ENCODE assay signal across 28 mouse cellular contexts in genomic region chr2:65346915-65347314, GRCm38 (mm10). TPM values are rescaled to one million over a fixed set of nuclear protein-coding genes. Genes with fewer than 3 reads are reported as not detected.
DNase-seq lines count a peak whose midpoint lies in the region; ATAC-seq lines count a peak whose summit lies in the region.
"Had no signal": no experiment of that assay in that cellular context is flagged by ENCODE, and none has a peak within 500 bp of the region (broad histone marks: within the 10 kb centered on the region; RNA-seq: fewer than 3 reads in every experiment).

No protein-coding gene starts in this region.

- intact Hi-C loops in heart, postnatal 14 days (cut with DNase I) = no loop called here

- H3K27ac ChIP-seq in hindbrain, embryonic 15.5 days (replicated peaks) = no peak overlapping the region
- H3K27ac ChIP-seq in hindbrain, embryonic 14.5 days = no peak overlapping the region
- H3K27ac ChIP-seq in neural tube, embryonic 12.5 days = no peak overlapping the region
- H3K27ac ChIP-seq: forebrain, embryonic 12.5 days; gastrocnemius, adult 2 months; hindbrain, embryonic 10.5 days; hindbrain, postnatal 0 days; limb, embryonic 12.5 days; macrophage had no signal

- 0 out of 2 replicates have a peak, but pooled peaks cover 3% of the 10 kb centered on the region for H3K4me1 ChIP-seq in hindbrain, embryonic 15.5 days (replicated peaks)
- no peaks in the 10 kb centered on the region for H3K4me1 ChIP-seq in hindbrain, embryonic 14.5 days (replicated peaks; ENCODE audit: control insufficient read depth, insufficient read depth, low read length)
- H3K4me1 ChIP-seq in neural tube, embryonic 12.5 days = no peaks in the 10 kb centered on the region
- H3K4me1 ChIP-seq: limb, embryonic 12.5 days had no signal

- 63% methylated on average over 1 of the region's 1 CpGs for WGBS in hindbrain, embryonic 15.5 days
- WGBS in hindbrain, embryonic 14.5 days = 59% methylated on average over 1 of the region's 1 CpGs
- 58% methylated on average over 1 of the region's 1 CpGs for WGBS in neural tube, embryonic 12.5 days

- H3K4me3 ChIP-seq in hindbrain, embryonic 15.5 days = no peak overlapping the region
- H3K4me3 ChIP-seq in hindbrain, embryonic 14.5 days (replicated peaks; ENCODE audit: low read length) = no peak overlapping the region
- H3K4me3 ChIP-seq in neural tube, embryonic 12.5 days = no peak overlapping the region
- H3K4me3 ChIP-seq: forebrain, embryonic 12.5 days; gastrocnemius, adult 2 months; heart, embryonic 12.5 days; hindbrain, embryonic 10.5 days; limb, embryonic 12.5 days had no signal

- H3K36me3 ChIP-seq in hindbrain, embryonic 15.5 days = no peaks in the 10 kb centered on the region
- H3K36me3 ChIP-seq in hindbrain, embryonic 14.5 days (replicated peaks; ENCODE audit: control insufficient read depth, insufficient read depth) = no peaks in the 10 kb centered on the region
- H3K36me3 ChIP-seq in neural tube, embryonic 12.5 days = no peaks in the 10 kb centered on the region
- H3K36me3 ChIP-seq: forebrain, embryonic 12.5 days; heart, embryonic 12.5 days; hindbrain, embryonic 10.5 days; limb, embryonic 12.5 days had no signal

- H3K9me3 ChIP-seq in hindbrain, embryonic 15.5 days = no peaks in the 10 kb centered on the region
- H3K9me3 ChIP-seq in hindbrain, embryonic 14.5 days (ENCODE audit: control insufficient read depth, low read length) = no peaks in the 10 kb centered on the region
- H3K9me3 ChIP-seq in neural tube, embryonic 12.5 days = no peaks in the 10 kb centered on the region
- H3K9me3 ChIP-seq: forebrain, embryonic 12.5 days; heart, embryonic 12.5 days; hindbrain, embryonic 10.5 days; limb, embryonic 12.5 days had no signal

- no peak for DNase-seq in hindbrain, embryonic 14.5 days (ENCODE audit: low spot score)
- no peak for DNase-seq in neural tube, embryonic 10.5 days (ENCODE audit: extremely low spot score, low spot score)
- DNase-seq in induced T-regulatory cell, adult 2 months (ENCODE audit: low read depth) = peak; percentile 36
- DNase-seq in naive thymus-derived CD4-positive, alpha-beta T cell, adult 2 months (ENCODE audit: low read depth) = peak; percentile 30
- DNase-seq in heart, postnatal 14 days = no peak
- DNase-seq: adrenal gland, adult 2 months; adrenal gland, postnatal 36 days; cerebellum, adult 2 months; cerebellum, postnatal 14 days; gastrocnemius, adult 2 months; gastrocnemius, postnatal 36 days; heart, adult 18-20 months; kidney, adult 8-10 months; kidney, postnatal 10 days; thymus, adult 2 months; thymus, postnatal 36 days had no signal

- no peak overlapping the region for H3K4me2 ChIP-seq in hindbrain, embryonic 15.5 days
- no peak overlapping the region for H3K4me2 ChIP-seq in hindbrain, embryonic 14.5 days (replicated peaks)
- H3K4me2 ChIP-seq in neural tube, embryonic 12.5 days (replicated peaks) = no peak overlapping the region
- H3K4me2 ChIP-seq: forebrain, embryonic 12.5 days; heart, embryonic 12.5 days; limb, embryonic 12.5 days; liver, embryonic 11.5 days had no signal

- no peak overlapping the region for H3K9ac ChIP-seq in hindbrain, embryonic 15.5 days
- H3K9ac ChIP-seq in hindbrain, embryonic 14.5 days = no peak overlapping the region
- H3K9ac ChIP-seq in neural tube, embryonic 12.5 days = no peak overlapping the region
- H3K9ac ChIP-seq: forebrain, embryonic 12.5 days; heart, embryonic 12.5 days; limb, embryonic 12.5 days had no signal

- ATAC-seq in hindbrain, embryonic 15.5 days (ENCODE audit: low FRiP score, low read depth) = 0 out of 2 replicates have a peak, but pooled peaks have one; percentile 15
- ATAC-seq in hindbrain, embryonic 14.5 days (ENCODE audit: low FRiP score) = no peak
- ATAC-seq in neural tube, embryonic 12.5 days (ENCODE audit: low FRiP score, low read depth) = 0 out of 2 replicates have a peak, but pooled peaks have one; percentile 33
- no peak for ATAC-seq in frontal cortex, adult (ENCODE audit: low TSS enrichment)
- ATAC-seq: hindbrain, postnatal 0 days had no signal

- H3K27me3 ChIP-seq in hindbrain, embryonic 15.5 days = no peaks in the 10 kb centered on the region
- no peaks in the 10 kb centered on the region for H3K27me3 ChIP-seq in hindbrain, embryonic 14.5 days (ENCODE audit: control insufficient read depth, insufficient read depth, low read length)
- no peaks in the 10 kb centered on the region for H3K27me3 ChIP-seq in neural tube, embryonic 12.5 days (replicated peaks)
- H3K27me3 ChIP-seq: forebrain, embryonic 12.5 days; heart, embryonic 12.5 days; limb, embryonic 12.5 days had no signal

RNA-seq across cellular contexts. Expression of gene Slc38a11, which starts 16.9 kb away (rescaled TPM):
- polyA plus RNA-seq in hindbrain, embryonic 15.5 days (2015; fragmentation: Nextera tagmentation; extraction: Ambion mirVana) = 0.92 and 1.9 TPM in 2 replicates
- polyA plus RNA-seq in hindbrain, embryonic 14.5 days (2014; fragmentation: Nextera tagmentation; extraction: Ambion mirVana) = 1.5 and 3.0 TPM in 2 replicates
- polyA plus RNA-seq in neural tube, embryonic 12.5 days (2016; fragmentation: Nextera tagmentation; extraction: Ambion mirVana) = 0.23 and 0.24 TPM in 2 replicates
- total RNA-seq in heart, postnatal 14 days (2021) = 1 to 10 TPM; 1.9 to 2.4 TPM
- total RNA-seq: megakaryocyte-erythroid progenitor cell, adult 5-6 weeks had no signal
- polyA plus RNA-seq: heart, embryonic 12.5 days; liver, embryonic 11.5 days; lung, embryonic 16.5 days; macrophage; thymus, adult 2 months had no signal

Comparison
In these comparisons a context has a peak if more than half of its experiments do, and no peak if none do; other contexts are left out.
1. ATAC-seq: peak in hindbrain, embryonic 15.5 days (single experiment) and neural tube, embryonic 12.5 days (single experiment); none in hindbrain, embryonic 14.5 days (single experiment) and frontal cortex, adult (single experiment).
2. DNase-seq: peak in induced T-regulatory cell, adult 2 months (single experiment) and naive thymus-derived CD4-positive, alpha-beta T cell, adult 2 months (single experiment); none in hindbrain, embryonic 14.5 days (single experiment), neural tube, embryonic 10.5 days (single experiment) and heart, postnatal 14 days (0 of 2).